Mouse (Mus musculus) heart, postnatal 36 days (tissue): Measurements from ENCODE around the gene Abcb4. TPM values are rescaled to one million over a fixed set of nuclear protein-coding genes. Genes with fewer than 3 reads are reported as not detected.
"Not testable (repeated sequence)": the region's sequence is repeated elsewhere in the genome, so short reads cannot be mapped to it uniquely, and the experiment has no call there.

ENCODE experiments used
- DNase-seq, 2 experiments: peaks; one replicate each; pipeline ENCODE4 v3.0.0; 2021 to 2022
- intact Hi-C: fragments of 180-260 bp; cut with DNase I; formaldehyde crosslinking; loops from one replicate; pipeline ENCODE4 v1.15.1; 2025
- total RNA-seq, 2 experiments: library from RNA; stranded (reverse); gene quantifications; 2 replicates each; pipeline ENCODE4 v1.2.3; 2021

Gene Abcb4
- total RNA-seq, 2 experiments from 2014 or later = 12.6 to 14.0 TPM

DNA sequence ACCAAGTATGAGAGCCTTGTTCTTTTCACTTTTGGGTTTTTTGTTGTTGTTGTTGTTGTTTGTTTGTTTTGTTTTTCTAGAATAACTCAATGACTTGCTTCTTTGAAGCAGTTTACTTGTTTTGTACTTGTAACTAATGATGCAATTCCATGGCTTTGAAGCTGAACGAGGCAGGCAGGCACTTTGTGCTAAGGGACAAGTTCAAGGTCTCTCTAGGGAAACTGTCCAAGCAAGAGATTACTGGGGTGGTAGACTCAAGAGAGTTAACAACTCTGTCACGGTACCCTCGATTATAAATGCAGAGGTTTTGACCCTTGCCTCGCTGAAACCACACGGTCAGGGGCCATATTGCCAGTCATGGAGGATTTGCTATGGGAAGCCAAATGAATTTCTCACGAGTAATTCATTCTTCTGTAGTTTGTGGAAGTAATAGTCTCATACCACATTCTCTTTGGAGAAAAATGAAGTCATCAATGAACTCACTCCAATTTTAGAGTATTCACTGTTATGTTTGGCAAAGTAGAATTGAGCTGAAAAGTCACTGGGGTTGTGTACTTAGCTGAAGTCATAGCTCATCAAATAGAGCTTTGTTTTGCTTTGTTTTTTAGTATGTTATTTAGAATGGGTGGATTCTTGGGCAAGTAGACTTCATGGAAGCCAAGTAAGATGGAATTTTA, 8.8 kb downstream of the Abcb4 start:
- intact Hi-C loops = no loop called here
- no peak for DNase-seq

DNA sequence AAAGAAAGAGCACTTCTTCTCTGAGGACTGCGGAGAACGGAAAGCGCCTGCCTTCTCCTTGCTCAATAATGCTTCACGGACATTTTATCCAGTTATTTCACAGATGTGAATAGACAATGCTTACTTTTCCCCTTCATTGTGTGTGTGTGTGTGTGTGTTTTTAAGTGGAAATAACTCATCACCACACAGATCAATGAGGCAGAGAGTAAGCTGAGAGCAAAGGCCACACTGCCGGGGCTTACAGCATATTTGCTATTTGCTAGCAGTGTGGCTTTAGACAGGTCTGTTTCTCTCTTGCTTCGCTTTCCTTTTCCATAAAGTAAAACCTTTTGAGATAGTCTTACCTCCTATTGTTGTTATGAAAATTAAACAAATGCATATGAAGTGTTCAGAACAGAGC, 11.0 kb downstream of the Abcb4 start:
- intact Hi-C loops = no loop called here

DNA sequence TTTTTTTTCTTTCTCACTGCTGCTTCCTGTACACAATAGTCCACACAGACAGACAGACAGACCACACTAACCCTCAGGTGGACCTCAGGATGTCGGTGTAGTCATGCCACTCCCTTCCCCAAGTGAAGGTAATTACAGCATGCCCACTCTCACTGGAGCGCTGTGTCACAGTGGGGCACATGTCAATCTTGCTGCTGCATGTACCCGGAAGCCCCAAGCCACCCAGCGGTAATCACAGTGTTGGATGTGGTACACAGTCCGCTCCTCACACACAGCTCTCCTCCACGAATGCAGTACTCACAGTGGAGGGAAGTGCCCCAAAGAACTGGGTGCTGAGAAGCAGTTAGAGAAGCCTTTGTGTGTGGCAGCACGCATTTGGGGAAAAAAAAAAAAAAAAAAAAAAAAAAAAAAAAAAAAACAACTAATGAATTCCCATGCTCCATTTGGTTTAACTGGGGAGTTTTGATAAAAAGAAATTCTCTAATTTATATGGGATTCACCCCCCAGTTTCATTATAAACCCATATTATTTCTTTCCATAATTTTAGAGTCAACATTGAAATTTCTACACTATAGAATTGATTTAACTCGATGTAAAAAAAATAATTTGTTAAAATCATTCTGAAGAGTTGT, 18.2 kb downstream of the Abcb4 start:
- intact Hi-C loops = no loop called here
- no peak for DNase-seq

More for the DNA sequence above, 11.0 kb downstream of the Abcb4 start:
- no peak for DNase-seq

DNA sequence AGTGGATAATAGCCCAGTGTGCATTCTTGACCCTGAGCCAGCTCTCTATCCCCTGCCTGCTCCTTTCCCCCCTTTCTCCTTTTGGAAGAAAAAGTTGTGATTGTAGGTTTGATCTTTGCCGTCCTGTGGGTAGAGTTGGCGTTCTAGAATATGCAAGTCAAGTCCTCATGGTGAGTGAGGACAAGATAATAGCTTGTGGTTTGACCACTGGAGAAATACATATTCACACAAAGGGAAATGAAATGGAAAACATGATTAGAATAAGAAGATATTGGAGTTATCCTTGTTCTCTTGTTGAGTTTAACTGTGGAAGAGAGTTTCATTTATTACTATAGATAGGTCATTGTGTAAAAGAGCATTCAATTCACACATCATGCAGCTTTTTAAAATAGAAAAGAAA, 22.9 kb downstream of the Abcb4 start:
- intact Hi-C loops = no loop called here

DNA sequence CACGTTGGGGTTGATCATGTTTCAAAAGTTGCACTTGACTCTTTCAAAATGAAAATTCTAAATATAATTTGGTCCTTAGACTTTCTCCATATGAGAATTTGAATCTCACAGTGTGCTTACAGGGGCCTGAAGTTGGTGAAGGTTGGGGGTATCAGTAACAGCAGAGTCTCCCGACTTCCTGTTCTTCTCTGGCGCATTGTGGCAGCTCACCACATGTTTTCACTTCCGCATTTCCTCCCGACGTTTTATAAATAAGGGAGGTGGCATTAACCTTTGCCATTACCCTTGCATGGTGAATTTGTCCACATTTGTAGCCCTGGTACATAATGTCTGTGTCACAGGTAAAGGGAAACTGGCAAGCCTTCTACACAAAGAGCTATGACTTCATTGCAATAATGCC, 23.6 kb downstream of the Abcb4 start:
- intact Hi-C loops = no loop called here
- no peak for DNase-seq

More for the DNA sequence above, 22.9 kb downstream of the Abcb4 start:
- no peak for DNase-seq

DNA sequence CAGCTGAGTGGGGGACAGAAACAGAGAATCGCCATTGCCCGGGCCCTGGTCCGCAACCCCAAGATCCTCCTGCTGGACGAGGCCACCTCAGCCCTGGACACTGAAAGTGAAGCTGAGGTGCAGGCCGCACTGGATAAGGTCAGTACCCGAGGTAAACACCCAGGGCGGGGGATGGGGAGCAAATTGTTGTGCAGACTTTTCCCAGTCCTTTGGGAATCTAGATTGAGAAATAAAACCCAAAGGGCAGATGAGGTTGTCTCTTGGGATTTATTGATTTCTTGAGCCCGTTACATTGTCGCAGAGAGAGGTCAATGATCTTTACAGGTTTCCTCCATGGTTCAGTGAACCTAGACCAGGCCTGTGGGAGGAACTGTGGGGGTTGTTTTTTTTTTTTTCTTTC, 34.9 kb downstream of the Abcb4 start:
- no peak for DNase-seq
- intact Hi-C loops = no loop called here

DNA sequence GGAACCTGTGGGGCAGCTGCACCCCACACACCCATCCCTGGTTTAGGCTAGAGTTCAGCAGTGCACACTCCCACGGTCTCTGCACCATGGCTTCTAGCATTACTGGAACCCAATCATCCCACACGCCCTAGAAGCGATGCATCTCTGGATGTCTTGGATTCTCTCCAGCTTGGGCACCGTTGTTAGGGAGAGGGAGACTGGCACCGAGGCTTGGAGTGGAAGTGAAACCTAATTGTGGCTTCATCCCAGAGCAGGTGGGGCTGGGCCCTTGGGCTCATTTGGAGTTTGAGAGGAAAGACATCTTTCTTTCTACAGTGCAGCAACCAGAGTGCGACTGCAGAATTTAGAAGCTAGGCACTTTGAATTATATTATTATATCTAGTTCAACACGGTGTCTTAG, 44.4 kb downstream of the Abcb4 start:
- intact Hi-C loops = no loop called here
- DNase-seq = no peak

- intact Hi-C loops = loop anchor here (5.0 to 10.0 kb wide), 2 partner anchors 104 to 171 kb away; no protein-coding TSS in a partner anchor
- DNase-seq = not testable (repeated sequence)
Observed at GRCm38 (mm10) chr5:8941266-8941665, 47.7 kb downstream of the Abcb4 start.

DNA sequence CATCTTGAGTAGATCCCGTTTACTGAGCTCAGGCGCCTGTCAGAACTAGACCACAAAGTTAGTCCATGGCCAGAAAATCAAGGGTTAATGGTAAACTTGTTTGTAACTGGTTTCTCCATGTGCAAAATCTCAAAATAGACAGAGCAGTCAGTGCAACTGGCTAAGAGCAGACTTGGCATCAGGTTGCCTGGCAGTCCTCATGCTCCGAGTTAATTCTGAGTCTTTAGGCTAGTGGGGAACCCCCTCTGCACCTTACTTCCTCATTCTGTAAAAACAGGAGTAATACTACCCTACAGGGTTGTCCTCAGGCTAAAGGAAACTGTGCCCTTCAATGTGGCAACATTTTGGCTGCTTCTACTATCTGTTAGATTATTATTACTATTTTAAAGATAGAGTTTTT, 50.3 kb downstream of the Abcb4 start:
- intact Hi-C loops = loop anchor here (5.0 to 10.0 kb wide), 2 partner anchors 101 to 168 kb away; no protein-coding TSS in a partner anchor
- DNase-seq = peak in 1 of 2 experiments; percentile 10

GRCm38 (mm10) chr5:8947423-8948110, 54.0 kb downstream of the Abcb4 start:
- intact Hi-C loops = loop anchor here (10.0 kb wide), 1 partner anchor 97 kb away; no protein-coding TSS in a partner anchor
- no peak for DNase-seq

GRCm38 (mm10) chr5:8953660-8954059, 60.1 kb downstream of the Abcb4 start:
- intact Hi-C loops = no loop called here
- no peak for DNase-seq

GRCm38 (mm10) chr5:8955544-8955943, 62.0 kb downstream of the Abcb4 start:
- no peak for DNase-seq
- intact Hi-C loops = no loop called here

DNA sequence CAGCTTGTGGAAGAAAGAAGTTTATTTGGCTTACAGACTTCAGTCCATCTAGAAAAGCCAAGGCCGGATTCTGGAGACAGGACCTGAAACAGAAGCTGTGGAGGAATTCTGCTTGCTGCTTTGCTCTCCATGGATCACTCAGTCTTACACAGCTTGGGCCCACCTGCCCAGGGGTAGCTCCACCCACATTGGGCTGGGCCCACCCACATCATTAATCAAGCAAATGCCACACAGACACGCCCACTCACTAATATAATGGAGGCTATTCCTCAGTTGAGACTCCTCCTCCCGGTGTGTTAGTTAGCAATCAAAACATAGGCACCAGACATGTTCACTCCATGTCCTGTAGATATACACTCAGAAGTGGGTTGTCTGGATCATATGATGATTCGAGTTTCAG, 67.0 kb downstream of the Abcb4 start:
- DNase-seq = no peak
- intact Hi-C loops = no loop called here

- DNase-seq = no peak
- intact Hi-C loops = no loop called here
Observed at GRCm38 (mm10) chr5:8964487-8964886, 71.0 kb downstream of the Abcb4 start.

GRCm38 (mm10) chr5:8970694-8971093, 77.2 kb downstream of the Abcb4 start:
- intact Hi-C loops = no loop called here
- no peak for DNase-seq

GRCm38 (mm10) chr5:8972355-8972754, 78.8 kb downstream of the Abcb4 start:
- intact Hi-C loops = no loop called here
- no peak for DNase-seq

GRCm38 (mm10) chr5:8974721-8975120, 81.2 kb downstream of the Abcb4 start:
- DNase-seq = no peak
- intact Hi-C loops = no loop called here

- intact Hi-C loops = no loop called here
- DNase-seq = no peak
Observed at GRCm38 (mm10) chr5:8985470-8985869, 92.0 kb downstream of the Abcb4 start.

- DNase-seq = no peak
- intact Hi-C loops = no loop called here
Observed at GRCm38 (mm10) chr5:8987925-8988324, 94.4 kb downstream of the Abcb4 start.

DNA sequence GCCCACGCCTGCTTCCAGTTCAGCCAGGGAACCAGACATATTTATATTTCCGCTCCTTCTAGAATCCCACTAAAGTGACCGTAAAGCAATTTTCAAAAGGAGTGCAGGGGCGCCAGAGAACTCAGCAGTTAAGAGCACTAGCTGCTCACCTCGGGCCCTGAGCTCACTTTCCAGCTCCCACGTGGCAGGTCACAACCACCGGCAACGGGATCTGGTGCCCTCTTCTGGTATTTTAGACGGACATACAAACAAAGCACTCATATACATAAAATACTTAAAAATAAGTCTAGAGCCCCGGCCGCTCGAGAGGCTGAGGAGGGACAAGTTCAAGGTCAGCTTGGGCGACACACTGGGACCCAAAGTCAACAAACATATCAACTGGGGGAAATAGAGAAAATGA, 97.0 kb downstream of the Abcb4 start:
- no peak for DNase-seq
- intact Hi-C loops = loop anchor here (10.0 kb wide), 3 partner anchors 64 to 936 kb away; partner anchors contain the start of genes Dbf4 and Slc25a40

- no peak for DNase-seq
Observed at GRCm38 (mm10) chr5:8991626-8992025, 98.1 kb downstream of the Abcb4 start.

More at GRCm38 (mm10) chr5:8991626-8992025, 98.1 kb downstream of the Abcb4 start:
- intact Hi-C loops = loop anchor here (10.0 kb wide), 3 partner anchors 63 to 937 kb away; partner anchors contain the start of genes Dbf4 and Slc25a40
